Mouse (Mus musculus) megakaryocyte progenitor cell, adult 5-6 weeks (primary cell): Measurements from ENCODE around the gene Krtap9-1. TPM values are rescaled to one million over a fixed set of nuclear protein-coding genes. Genes with fewer than 3 reads are reported as not detected.
"Not testable (repeated sequence)": the region's sequence is repeated elsewhere in the genome, so short reads cannot be mapped to it uniquely, and the experiment has no call there.

ENCODE experiments used
- ATAC-seq: replicated peaks from 2 replicates; pipeline ENCODE4 v1.8.0; 2016; ENCODE audit warnings: mild to moderate bottlenecking, moderate TSS enrichment, inconsistent platforms; ENCODE audit not compliant: poor library complexity
- total RNA-seq, 2 experiments: library from RNA; stranded (forward) in 1 of 2; stranded (reverse) in 1 of 2; fragments of 157-497, 149-512 nt in 1 of 2; fragments of 200-1000 nt in 1 of 2; gene quantifications; 2 replicates each; pipeline versions ENCODE4 v1.2.3 to v1.2.4; 2015 to 2017

Krtap9-1 gene
- total RNA-seq (2015) (not detected in 2 replicates), total RNA-seq (2017) (not detected in 2 replicates)

DNA sequence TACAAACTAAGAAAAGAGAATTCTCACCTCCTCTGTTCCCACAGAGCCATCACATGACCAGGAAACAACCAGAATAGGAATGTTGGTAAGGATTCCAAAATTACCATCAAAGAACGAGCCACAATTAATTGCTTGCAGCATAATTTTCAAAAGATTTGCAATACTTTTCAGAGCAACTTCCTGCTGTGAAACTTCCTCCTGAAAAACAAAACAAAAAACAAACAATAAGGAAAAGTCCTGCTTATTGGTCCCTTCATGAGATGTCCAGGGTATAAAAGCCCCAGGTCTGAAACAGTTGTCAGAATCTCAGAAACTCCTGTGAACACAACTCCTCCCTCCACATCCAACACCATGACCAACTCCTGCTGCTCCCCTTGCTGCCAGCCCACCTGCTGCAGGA lies at the start of gene Krtap9-1:
Gene Krtap9-1 (plus strand): TSS at position 301 of the 400 bp plus-strand sequence.
- not testable (repeated sequence) for ATAC-seq

DNA sequence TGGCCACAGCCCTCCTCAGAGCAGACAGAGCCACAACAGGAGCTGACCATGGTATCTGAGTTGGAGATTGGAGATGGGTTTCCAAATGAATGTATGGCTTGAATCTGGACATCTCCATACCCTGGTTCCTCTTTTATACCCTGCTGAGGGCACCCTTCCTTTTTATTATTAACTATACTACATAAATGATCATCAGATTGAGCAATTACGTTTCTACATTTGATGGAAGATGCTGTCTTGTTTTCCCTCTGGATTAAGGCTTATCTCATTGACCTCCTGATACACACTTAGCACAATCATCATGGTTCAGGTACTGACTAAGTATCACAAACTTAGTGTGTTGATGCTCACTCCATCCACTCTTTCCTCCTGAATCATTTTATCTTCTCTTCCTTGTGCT lies 35.2 kb upstream of the Krtap9-1 start, which contains the start of gene 2300003K06Rik:
Gene 2300003K06Rik (minus strand): TSS at position 101 of the 400 bp plus-strand sequence.
- no peak for ATAC-seq

DNA sequence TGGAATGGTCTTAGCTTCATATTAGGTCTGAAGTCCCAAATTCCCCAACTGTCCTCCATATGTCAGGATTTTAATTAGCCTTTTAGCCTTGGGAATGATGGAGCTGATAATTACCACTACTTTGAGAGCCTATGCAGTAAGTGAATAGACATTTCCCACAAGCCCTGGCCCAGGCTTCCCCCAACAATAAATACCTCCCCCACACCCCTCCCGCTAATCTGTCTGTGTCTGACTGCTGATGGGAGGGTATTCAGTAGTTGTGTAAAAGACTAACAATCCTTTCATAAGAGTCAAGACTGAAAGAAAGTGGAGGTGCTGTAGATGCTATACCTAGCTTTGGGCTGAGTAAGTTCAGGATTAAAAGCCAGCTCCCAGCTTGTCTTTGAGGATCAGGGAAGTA lies 31.0 kb upstream of the Krtap9-1 start:
- no peak for ATAC-seq

DNA sequence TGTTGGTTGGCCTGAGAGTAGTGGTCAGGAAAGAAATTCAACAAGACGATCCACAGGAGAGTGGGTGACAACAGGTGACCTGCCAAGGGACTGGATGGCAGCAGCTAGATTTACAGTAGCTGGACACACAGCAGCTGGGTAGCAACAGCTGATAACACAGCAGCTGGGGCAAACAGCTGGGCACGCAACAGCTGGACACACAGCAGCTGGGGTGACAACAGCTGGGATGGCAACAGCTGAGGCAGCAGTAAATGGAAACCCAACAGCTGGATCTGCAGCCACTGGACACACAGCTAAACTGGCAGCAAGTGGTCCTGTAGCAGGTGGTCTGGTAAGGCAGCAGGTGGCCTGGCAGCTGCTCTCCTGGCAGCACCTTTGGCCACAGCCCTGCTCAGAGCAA lies 26.4 kb upstream of the Krtap9-1 start:
- ATAC-seq, result no peak

DNA sequence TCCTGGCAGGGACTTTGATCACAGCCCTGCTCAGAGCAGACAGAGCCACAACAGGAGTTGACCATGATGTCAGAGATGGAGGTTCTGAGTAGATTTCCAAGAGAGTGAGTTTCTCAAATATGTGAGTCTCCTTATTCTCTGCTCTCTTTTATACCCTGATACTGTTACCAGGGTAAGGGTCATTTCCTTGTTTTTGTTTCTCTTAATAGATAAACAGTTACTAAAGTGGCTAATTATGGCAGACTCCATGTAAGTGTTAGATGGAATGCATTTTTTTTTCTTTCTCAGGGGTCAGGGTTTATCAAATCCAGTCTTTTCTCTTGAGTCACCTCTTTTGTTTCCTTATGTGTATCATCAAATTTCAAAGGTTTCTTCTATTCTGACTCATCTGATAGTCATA lies 21.7 kb upstream of the Krtap9-1 start, which contains the start of gene Krtap4-16:
Gene Krtap4-16 (minus strand): TSS at position 101 of the 400 bp plus-strand sequence.
- no peak for ATAC-seq

- ATAC-seq, result no peak
Observed at GRCm38 (mm10) chr11:99854121-99854520, 19.1 kb upstream of the Krtap9-1 start.

- no peak for ATAC-seq
Observed at GRCm38 (mm10) chr11:99857617-99858016, 15.6 kb upstream of the Krtap9-1 start, which contains the start of gene Gm11568. Gene Gm11568, plus strand, starts transcription at chr11:99857917.

GRCm38 (mm10) chr11:99858761-99859160 lies 14.4 kb upstream of the Krtap9-1 start:
- no peak for ATAC-seq

DNA sequence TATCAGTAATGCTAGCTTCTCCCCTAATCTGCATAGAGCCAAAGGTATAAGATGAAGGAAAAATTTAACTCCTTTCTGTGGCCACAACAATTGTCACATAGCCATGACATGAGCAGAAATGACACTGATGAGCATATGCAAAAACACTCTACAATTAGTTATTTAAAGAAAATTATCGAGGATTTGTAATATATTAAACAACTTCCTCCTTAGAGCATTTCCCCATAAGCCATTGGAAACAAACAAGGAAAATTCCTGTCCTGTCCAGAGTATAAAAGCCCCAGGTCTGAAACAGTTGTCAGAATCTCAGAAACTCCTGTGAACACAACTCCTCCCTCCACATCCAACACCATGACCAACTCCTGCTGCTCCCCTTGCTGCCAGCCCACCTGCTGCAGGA lies 9.0 kb upstream of the Krtap9-1 start, which contains the start of gene Gm11559:
Gene Gm11559 (plus strand): TSS at position 301 of the 400 bp plus-strand sequence.
- not testable (repeated sequence) for ATAC-seq

DNA sequence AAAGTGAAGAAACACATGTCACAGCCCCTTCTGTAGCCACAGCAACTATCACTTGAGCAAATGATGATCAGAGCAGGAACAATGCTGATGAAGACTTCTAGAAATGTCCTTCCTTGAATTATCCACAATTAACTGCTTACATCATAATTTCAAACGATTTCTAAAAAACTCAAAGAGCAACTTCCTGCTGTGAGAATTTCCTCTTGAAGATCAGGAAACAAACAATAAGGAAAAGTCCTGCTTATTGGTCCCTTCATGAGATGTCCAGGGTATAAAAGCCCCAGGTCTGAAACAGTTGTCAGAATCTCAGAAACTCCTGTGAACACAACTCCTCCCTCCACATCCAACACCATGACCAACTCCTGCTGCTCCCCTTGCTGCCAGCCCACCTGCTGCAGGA lies 5.7 kb downstream of the Krtap9-1 start, which contains the start of gene Gm11567:
Gene Gm11567 (plus strand): TSS at position 301 of the 400 bp plus-strand sequence.
- ATAC-seq, result not testable (repeated sequence)

- no peak for ATAC-seq
Observed at GRCm38 (mm10) chr11:99907620-99908019, 34.4 kb downstream of the Krtap9-1 start, which contains the start of gene Krtap31-1. Gene Krtap31-1, plus strand, starts transcription at chr11:99907920.

DNA sequence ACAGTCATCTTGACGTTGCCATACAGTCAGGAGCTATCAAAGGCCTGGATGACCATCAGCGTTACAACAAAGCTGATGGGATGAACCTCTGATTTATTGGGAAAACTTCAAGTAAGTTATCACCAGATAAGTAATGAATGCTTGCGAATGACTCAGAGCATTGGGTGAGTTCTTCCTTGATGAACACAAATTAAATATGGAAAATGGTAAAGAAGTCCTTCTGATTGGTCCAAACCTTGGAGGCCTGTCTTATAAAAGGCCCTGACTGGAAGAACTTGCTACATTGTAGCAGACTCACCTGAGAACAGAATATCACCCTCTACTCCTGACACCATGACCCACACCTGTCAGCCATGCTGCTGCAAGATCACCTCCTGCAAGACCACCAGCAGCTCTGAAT lies 41.3 kb downstream of the Krtap9-1 start, which contains the start of gene Gm11565:
Gene Gm11565 (plus strand): TSS at position 301 of the 400 bp plus-strand sequence.
- no peak for ATAC-seq

Other genes starting within 250 kb of the Krtap9-1 start
Only the 30 nearest of the 36 such genes appear.
- not detected in 2 replicates for gene Gm11563, start 214.4 kb upstream of the Krtap9-1 start, total RNA-seq (2015)
- gene Gm11563, start 214.4 kb upstream of the Krtap9-1 start, total RNA-seq (2017), result not detected in 2 replicates
- gene Krtap4-6, start 207.4 kb upstream of the Krtap9-1 start, total RNA-seq (2015), result not detected in 2 replicates
- not detected in 2 replicates for gene Krtap4-6, start 207.4 kb upstream of the Krtap9-1 start, total RNA-seq (2017)
- gene Gm14190, start 182.6 kb upstream of the Krtap9-1 start, total RNA-seq (2015), result not detected in 2 replicates
- not detected in 2 replicates for gene Gm14190, start 182.6 kb upstream of the Krtap9-1 start, total RNA-seq (2017)
- gene Gm14180, start 139.1 kb upstream of the Krtap9-1 start, total RNA-seq (2015), result not detected in 2 replicates
- not detected in 2 replicates for gene Gm14180, start 139.1 kb upstream of the Krtap9-1 start, total RNA-seq (2017)
- gene Gm11595, start 100.5 kb upstream of the Krtap9-1 start, total RNA-seq (2015), result not detected in 2 replicates
- gene Gm11595, start 100.5 kb upstream of the Krtap9-1 start, total RNA-seq (2017), result not detected in 2 replicates
- gene Krtap4-8, start 92.7 kb upstream of the Krtap9-1 start, total RNA-seq (2015), result not detected in 2 replicates
- not detected in 2 replicates for gene Krtap4-8, start 92.7 kb upstream of the Krtap9-1 start, total RNA-seq (2017)
- gene Krtap4-9, start 88.2 kb upstream of the Krtap9-1 start, total RNA-seq (2015), result not detected in 2 replicates
- not detected in 2 replicates for gene Krtap4-9, start 88.2 kb upstream of the Krtap9-1 start, total RNA-seq (2017)
- gene Gm11596, start 79.9 kb upstream of the Krtap9-1 start, total RNA-seq (2015), result not detected in 2 replicates
- gene Gm11596, start 79.9 kb upstream of the Krtap9-1 start, total RNA-seq (2017), result not detected in 2 replicates
- not detected in 2 replicates for gene Gm11569, start 74.5 kb upstream of the Krtap9-1 start, total RNA-seq (2015)
- gene Gm11569, start 74.5 kb upstream of the Krtap9-1 start, total RNA-seq (2017), result not detected in 2 replicates
- not detected in 2 replicates for gene Gm11554, start 68.9 kb upstream of the Krtap9-1 start, total RNA-seq (2015)
- gene Gm11554, start 68.9 kb upstream of the Krtap9-1 start, total RNA-seq (2017), result not detected in 2 replicates
- gene Krtap4-13, start 63.5 kb upstream of the Krtap9-1 start, total RNA-seq (2015), result not detected in 2 replicates
- gene Krtap4-13, start 63.5 kb upstream of the Krtap9-1 start, total RNA-seq (2017), result not detected in 2 replicates
- not detected in 2 replicates for gene Gm11564, start 57.7 kb upstream of the Krtap9-1 start, total RNA-seq (2015)
- gene Gm11564, start 57.7 kb upstream of the Krtap9-1 start, total RNA-seq (2017), result not detected in 2 replicates
- gene 2300003K06Rik, start 35.3 kb upstream of the Krtap9-1 start, total RNA-seq (2015), result not detected in 2 replicates
- gene 2300003K06Rik, start 35.3 kb upstream of the Krtap9-1 start, total RNA-seq (2017), result not detected in 2 replicates
- not detected in 2 replicates for gene Krtap4-16, start 21.8 kb upstream of the Krtap9-1 start, total RNA-seq (2015)
- gene Krtap4-16, start 21.8 kb upstream of the Krtap9-1 start, total RNA-seq (2017), result not detected in 2 replicates
- not detected in 2 replicates for gene Gm11568, start 15.5 kb upstream of the Krtap9-1 start, total RNA-seq (2015)
- gene Gm11568, start 15.5 kb upstream of the Krtap9-1 start, total RNA-seq (2017), result not detected in 2 replicates
- gene Gm11559, start 8.9 kb upstream of the Krtap9-1 start, total RNA-seq (2015), result not detected in 2 replicates
- not detected in 2 replicates for gene Gm11559, start 8.9 kb upstream of the Krtap9-1 start, total RNA-seq (2017)
- not detected in 2 replicates for gene Gm11567, start 5.8 kb downstream of the Krtap9-1 start, total RNA-seq (2015)
- not detected in 2 replicates for gene Gm11567, start 5.8 kb downstream of the Krtap9-1 start, total RNA-seq (2017)
- gene Krtap31-1, start 34.5 kb downstream of the Krtap9-1 start, total RNA-seq (2015), result not detected in 2 replicates
- not detected in 2 replicates for gene Krtap31-1, start 34.5 kb downstream of the Krtap9-1 start, total RNA-seq (2017)
- not detected in 2 replicates for gene Gm11565, start 41.4 kb downstream of the Krtap9-1 start, total RNA-seq (2015)
- gene Gm11565, start 41.4 kb downstream of the Krtap9-1 start, total RNA-seq (2017), result not detected in 2 replicates
- gene Krtap31-2, start 62.9 kb downstream of the Krtap9-1 start, total RNA-seq (2015), result not detected in 2 replicates
- not detected in 2 replicates for gene Krtap31-2, start 62.9 kb downstream of the Krtap9-1 start, total RNA-seq (2017)
- not detected in 2 replicates for gene Krtap9-5, start 75.1 kb downstream of the Krtap9-1 start, total RNA-seq (2015)
- not detected in 2 replicates for gene Krtap9-5, start 75.1 kb downstream of the Krtap9-1 start, total RNA-seq (2017)
- gene Krtap29-1, start 105.7 kb downstream of the Krtap9-1 start, total RNA-seq (2015), result not detected in 2 replicates
- gene Krtap29-1, start 105.7 kb downstream of the Krtap9-1 start, total RNA-seq (2017), result not detected in 2 replicates
- gene Krtap16-1, start 113.2 kb downstream of the Krtap9-1 start, total RNA-seq (2015), result not detected in 2 replicates
- gene Krtap16-1, start 113.2 kb downstream of the Krtap9-1 start, total RNA-seq (2017), result not detected in 2 replicates
- gene Krtap17-1, start 120.6 kb downstream of the Krtap9-1 start, total RNA-seq (2015), result not detected in 2 replicates
- gene Krtap17-1, start 120.6 kb downstream of the Krtap9-1 start, total RNA-seq (2017), result not detected in 2 replicates
- gene Krt33a, start 142.8 kb downstream of the Krtap9-1 start, total RNA-seq (2015), result not detected in 2 replicates
- not detected in 2 replicates for gene Krt33a, start 142.8 kb downstream of the Krtap9-1 start, total RNA-seq (2017)
- gene Krt33b, start 156.5 kb downstream of the Krtap9-1 start, total RNA-seq (2015), result not detected in 2 replicates
- not detected in 2 replicates for gene Krt33b, start 156.5 kb downstream of the Krtap9-1 start, total RNA-seq (2017)
- gene Krt34, start 168.2 kb downstream of the Krtap9-1 start, total RNA-seq (2015), result not detected in 2 replicates
- gene Krt34, start 168.2 kb downstream of the Krtap9-1 start, total RNA-seq (2017), result not detected in 2 replicates
- not detected in 2 replicates for gene Krt31, start 177.2 kb downstream of the Krtap9-1 start, total RNA-seq (2015)
- not detected in 2 replicates for gene Krt31, start 177.2 kb downstream of the Krtap9-1 start, total RNA-seq (2017)
- gene Krt32, start 214.8 kb downstream of the Krtap9-1 start, total RNA-seq (2015), result not detected in 2 replicates
- gene Krt32, start 214.8 kb downstream of the Krtap9-1 start, total RNA-seq (2017), result not detected in 2 replicates
- gene Krt35, start 222.9 kb downstream of the Krtap9-1 start, total RNA-seq (2015), result not detected in 2 replicates
- not detected in 2 replicates for gene Krt35, start 222.9 kb downstream of the Krtap9-1 start, total RNA-seq (2017)